Mouse (Mus musculus) limb, embryonic 14.5 days (tissue): Measurements from ENCODE around the gene Crkl. TPM values are rescaled to one million over a fixed set of nuclear protein-coding genes. Genes with fewer than 3 reads are reported as not detected.

ENCODE experiments used
- ATAC-seq: fragments of 200-750 bp; cut with Nextera tagmentation; 2 replicates; pipeline ENCODE4 v1.8.0; 2017; ENCODE audit warnings: low read depth, moderate number of reproducible peaks, moderate TSS enrichment; ENCODE audit not compliant: low FRiP score
- DNase-seq: peaks from one replicate; pipeline ENCODE4 v3.0.0-alpha.2; 2015; ENCODE audit warnings: low spot score
- H3K27ac ChIP-seq: fragments of 300-500 bp; sonication (generic); replicated peaks from 2 replicates; pipeline ENCODE4 v1.5.1; 2014; ENCODE audit warnings: low read depth, mild to moderate bottlenecking, low read length, moderate library complexity, mixed read lengths
- H3K27me3 ChIP-seq: fragments of 300-500 bp; sonication (generic); 2 replicates; pipeline ENCODE4 v1.6.1; 2014; ENCODE audit warnings: low read length, mixed read lengths; ENCODE audit not compliant: control insufficient read depth, insufficient read depth
- H3K36me3 ChIP-seq: fragments of 300-500 bp; sonication (generic); 2 replicates; pipeline ENCODE4 v1.6.1; 2014; ENCODE audit warnings: mild to moderate bottlenecking, low read length, moderate library complexity, mixed read lengths; ENCODE audit not compliant: control insufficient read depth, insufficient read depth
- H3K4me1 ChIP-seq: fragments of 300-500 bp; sonication (generic); 2 replicates; pipeline ENCODE4 v1.6.1; 2014; ENCODE audit warnings: antibody characterized with exemption, low read length, mixed read lengths; ENCODE audit not compliant: control insufficient read depth, insufficient read depth
- H3K4me2 ChIP-seq: fragments of 300-500 bp; sonication (generic); replicated peaks from 2 replicates; pipeline ENCODE4 v1.6.1; 2014; ENCODE audit warnings: low read depth, mild to moderate bottlenecking, low read length, moderate library complexity; ENCODE audit not compliant: severe bottlenecking
- H3K4me3 ChIP-seq: fragments of 300-500 bp; sonication (generic); replicated peaks from 2 replicates; pipeline ENCODE4 v1.5.1; 2014; ENCODE audit warnings: low read length
- H3K9ac ChIP-seq: fragments of 300-500 bp; sonication (generic); 2 replicates; pipeline ENCODE4 v1.6.1; 2014; ENCODE audit warnings: mild to moderate bottlenecking, low read depth, low read length, moderate library complexity; ENCODE audit not compliant: severe bottlenecking
- H3K9me3 ChIP-seq: fragments of 300-500 bp; sonication (generic); 2 replicates; pipeline ENCODE4 v1.6.1; 2016; ENCODE audit warnings: low read length; ENCODE audit not compliant: control insufficient read depth
- POLR2A ChIP-seq: fragments of 200-500 bp; IDR thresholded peaks from 2 replicates; pipeline ENCODE4 v1.8.0; 2012; ENCODE audit warnings: inconsistent platforms, mild to moderate bottlenecking, moderate library complexity, borderline replicate concordance; ENCODE audit not compliant: insufficient read depth, insufficient read length; ENCODE audit errors: extremely low read depth
- WGBS: fragments of 180-500 bp; shearing (Covaris S2); extraction: QIAGEN DNeasy Blood & Tissue Kit; methylation state at CpG from one replicate; pipeline ENCODE4 v1.1.7; 2014; 5-methylcytosine and 5-hydroxymethylcytosine counted together
- polyA plus RNA-seq, 2 experiments: library from polyadenylated mRNA; depleted of rRNA in 1 of 2; stranded (reverse) in 1 of 2; unstranded in 1 of 2; fragments of >200 nt; fragmentation: Nextera tagmentation in 1 of 2; extraction: Ambion mirVana in 1 of 2; gene quantifications; 2 replicates each; pipeline versions ENCODE4 v1.2.1 to v1.2.3; 2012 to 2014

Gene Crkl
- polyA plus RNA-seq, 2 experiments = 36.6 to 62.9 TPM

- Histone ChIP-seq H3K9ac (no peak overlapping the region), H3K27ac (no peak overlapping the region), H3K4me2 (no peak overlapping the region), H3K4me1 (peaks cover 15% of the 10 kb centered on the region), H3K36me3 (peaks cover 66% of the 10 kb centered on the region), H3K9me3 (no peaks in the 10 kb centered on the region), H3K4me3 (no peak overlapping the region), H3K27me3 (no peaks in the 10 kb centered on the region)
- TF ChIP-seq POLR2A = no peak
- DNase-seq (no peak), ATAC-seq (no peak)
Measured at GRCm38 (mm10) chr16:17527606-17528005, 75.8 kb downstream of the Crkl start.

DNA sequence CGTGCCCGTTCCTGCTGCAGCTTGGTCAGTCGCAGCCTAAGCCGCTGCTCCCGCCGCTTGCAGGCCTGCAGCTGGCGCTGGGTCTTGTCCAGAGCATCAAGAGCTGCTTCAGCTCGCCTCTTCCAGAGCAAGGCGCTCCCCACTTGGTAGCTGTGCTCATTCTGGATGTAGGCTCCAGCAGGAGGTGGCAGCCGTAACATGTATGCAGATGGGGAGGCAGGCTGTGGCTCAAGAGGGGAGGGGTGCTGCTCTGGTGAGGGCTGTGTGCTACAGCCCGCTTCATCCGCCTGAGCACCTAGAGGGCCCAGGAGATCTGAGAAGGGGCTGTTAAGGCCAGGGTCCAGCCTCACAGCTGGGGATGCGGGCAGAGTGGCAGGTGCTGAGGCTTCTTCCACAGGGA lies 76.5 kb downstream of the Crkl start:
- no peak overlapping the region for H3K4me2 ChIP-seq
- DNase-seq = no peak
- H3K27me3 ChIP-seq = no peaks in the 10 kb centered on the region
- peaks cover 59% of the 10 kb centered on the region for H3K36me3 ChIP-seq
- H3K27ac ChIP-seq = no peak overlapping the region
- H3K9ac ChIP-seq = no peak overlapping the region
- H3K9me3 ChIP-seq = no peaks in the 10 kb centered on the region
- H3K4me1 ChIP-seq = peaks cover 15% of the 10 kb centered on the region
- WGBS = 87% methylated on average over 13 of the region's 13 CpGs
- no peak for TF ChIP-seq POLR2A
- ATAC-seq = no peak
- H3K4me3 ChIP-seq = no peak overlapping the region

- no peak for DNase-seq
- WGBS = 15% methylated on average over 15 of the region's 17 CpGs
- Histone ChIP-seq H3K27me3 (no peaks in the 10 kb centered on the region), H3K4me1 (peaks cover 15% of the 10 kb centered on the region), H3K4me3 (peak overlapping the region; percentile 75), H3K27ac (peak overlapping the region; percentile 98), H3K4me2 (peak overlapping the region; percentile 84), H3K36me3 (peaks cover 44% of the 10 kb centered on the region), H3K9ac (peak overlapping the region; percentile 84), H3K9me3 (no peaks in the 10 kb centered on the region)
- ATAC-seq = no peak
- TF ChIP-seq POLR2A = no peak
Measured at GRCm38 (mm10) chr16:17529981-17530586, 78.3 kb downstream of the Crkl start.

- peak within 1 kb of the TSS; percentile 75 for H3K4me3 ChIP-seq
- peaks cover 15% of the 10 kb centered on the region for H3K4me1 ChIP-seq
- WGBS = under 1% methylated on average over 67 of the region's 67 CpGs
- TF ChIP-seq POLR2A = peak; percentile 85; the same call in 1 of the 2 replicates
- peak within 1 kb of the TSS; percentile 98 for H3K27ac ChIP-seq
- H3K9me3 ChIP-seq = no peaks in the 10 kb centered on the region
- H3K36me3 ChIP-seq = peaks cover 37% of the 10 kb centered on the region
- H3K4me2 ChIP-seq = peak within 1 kb of the TSS; percentile 84
- peak within 1 kb of the TSS; percentile 84 for H3K9ac ChIP-seq
- ATAC-seq = peak; percentile 95
- no peaks in the 10 kb centered on the region for H3K27me3 ChIP-seq
- peak; percentile 95 for DNase-seq
Measured at GRCm38 (mm10) chr16:17530640-17531288, 79.0 kb downstream of the Crkl start, which contains the start of gene Thap7. TSS of gene Thap7 (minus strand) at chr16:17531136.

DNA sequence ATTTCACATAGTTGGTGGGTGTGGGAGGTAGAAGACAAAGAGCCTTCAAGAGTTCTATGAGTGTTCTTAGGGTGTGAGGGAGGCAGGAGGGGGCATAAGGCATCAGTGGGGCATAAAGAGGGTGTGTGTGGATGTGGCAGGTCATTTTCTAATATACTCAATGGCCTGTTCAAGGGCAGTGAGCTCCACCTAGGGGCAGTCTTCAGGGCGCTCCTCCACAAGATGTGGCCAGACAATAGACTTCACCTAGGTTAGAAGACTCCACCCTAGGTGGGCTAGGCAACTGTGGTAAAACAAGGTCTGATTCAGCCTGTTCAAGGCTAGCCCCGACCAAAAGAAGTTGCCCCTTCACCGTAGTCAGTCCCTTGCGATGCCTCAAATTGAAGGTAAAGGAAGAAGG lies 80.5 kb downstream of the Crkl start:
- DNase-seq (no peak), ATAC-seq (no peak)
- H3K27ac ChIP-seq = no peak overlapping the region
- no peaks in the 10 kb centered on the region for H3K9me3 ChIP-seq
- H3K4me2 ChIP-seq = no peak overlapping the region
- 59% methylated on average over 4 of the region's 4 CpGs for WGBS
- H3K9ac ChIP-seq = no peak overlapping the region
- no peak overlapping the region for H3K4me3 ChIP-seq
- H3K4me1 ChIP-seq = peaks cover 15% of the 10 kb centered on the region
- TF ChIP-seq POLR2A = no peak
- no peaks in the 10 kb centered on the region for H3K27me3 ChIP-seq
- peaks cover 23% of the 10 kb centered on the region for H3K36me3 ChIP-seq
